In genomic region chr15:96660590-96661141, GRCm38 (mm10) we compare ENCODE assay signal across 19 mouse cellular contexts. TPM values are rescaled to one million over a fixed set of nuclear protein-coding genes. Genes with fewer than 3 reads are reported as not detected.
DNase-seq lines count a peak whose midpoint lies in the region; ATAC-seq lines count a peak whose summit lies in the region.
"Had no signal": no experiment of that assay in that cellular context is flagged by ENCODE, and none has a peak within 500 bp of the region (broad histone marks: within the 10 kb centered on the region; RNA-seq: fewer than 3 reads in every experiment).

No protein-coding gene starts in this region.

- H3K36me3 ChIP-seq in heart, embryonic 13.5 days: no peaks in the 10 kb centered on the region
- no peaks in the 10 kb centered on the region for H3K36me3 ChIP-seq in intestine, embryonic 16.5 days (ENCODE audit: control insufficient read depth, insufficient read depth, low read length)
- H3K36me3 ChIP-seq in stomach, embryonic 14.5 days (ENCODE audit: control insufficient read depth, insufficient read depth, low read length): no peaks in the 10 kb centered on the region
- no peaks in the 10 kb centered on the region for H3K36me3 ChIP-seq in forebrain, embryonic 15.5 days
- H3K36me3 ChIP-seq: embryonic facial prominence, embryonic 13.5 days; forebrain, embryonic 10.5 days; hindbrain, embryonic 15.5 days; limb, embryonic 13.5 days; lung, embryonic 15.5 days; midbrain, embryonic 10.5 days had no signal

- 16% methylated on average over 13 of the region's 13 CpGs for WGBS in heart, embryonic 13.5 days
- 45% methylated on average over 13 of the region's 13 CpGs for WGBS in intestine, embryonic 16.5 days
- 51% methylated on average over 13 of the region's 13 CpGs for WGBS in stomach, embryonic 14.5 days
- WGBS in forebrain, embryonic 15.5 days: 70% methylated on average over 13 of the region's 13 CpGs

- H3K4me3 ChIP-seq in heart, embryonic 13.5 days: no peak overlapping the region
- H3K4me3 ChIP-seq in intestine, embryonic 16.5 days (ENCODE audit: low read length): no peak overlapping the region
- H3K4me3 ChIP-seq in stomach, embryonic 14.5 days (ENCODE audit: low read depth, low read length): no peak overlapping the region
- H3K4me3 ChIP-seq in forebrain, embryonic 15.5 days: no peak overlapping the region
- H3K4me3 ChIP-seq: embryonic facial prominence, embryonic 13.5 days; forebrain, embryonic 10.5 days; hindbrain, embryonic 15.5 days; limb, embryonic 13.5 days; lung, embryonic 15.5 days; midbrain, embryonic 10.5 days had no signal

- H3K27me3 ChIP-seq in heart, embryonic 13.5 days (replicated peaks): no peaks in the 10 kb centered on the region
- H3K27me3 ChIP-seq in intestine, embryonic 16.5 days (replicated peaks; ENCODE audit: control insufficient read depth, insufficient read depth, low read length): no peaks in the 10 kb centered on the region
- H3K27me3 ChIP-seq in stomach, embryonic 14.5 days (ENCODE audit: control insufficient read depth, insufficient read depth, low read length): no peaks in the 10 kb centered on the region
- no peaks in the 10 kb centered on the region for H3K27me3 ChIP-seq in forebrain, embryonic 15.5 days
- H3K27me3 ChIP-seq: embryonic facial prominence, embryonic 13.5 days; hindbrain, embryonic 15.5 days; limb, embryonic 13.5 days; lung, embryonic 15.5 days had no signal

- no peak for DNase-seq in heart, postnatal 25 days (ENCODE audit: low spot score)
- no peak for DNase-seq in right cerebral cortex, postnatal 14 days
- DNase-seq in adrenal gland, adult 8-10 months: no peak
- DNase-seq: adrenal gland, postnatal 25 days; cerebellum, adult 8-10 months; gastrocnemius, postnatal 25 days; kidney, adult 8-10 months had no signal

- peaks cover 29% of the 10 kb centered on the region for H3K4me1 ChIP-seq in heart, embryonic 13.5 days
- H3K4me1 ChIP-seq in intestine, embryonic 16.5 days (ENCODE audit: control insufficient read depth, insufficient read depth, low read length): 0 out of 2 replicates have a peak, but pooled peaks cover 5% of the 10 kb centered on the region
- no peaks in the 10 kb centered on the region for H3K4me1 ChIP-seq in stomach, embryonic 14.5 days (ENCODE audit: control insufficient read depth, insufficient read depth, low read length)
- H3K4me1 ChIP-seq in forebrain, embryonic 15.5 days: no peaks in the 10 kb centered on the region
- H3K4me1 ChIP-seq: embryonic facial prominence, embryonic 13.5 days; hindbrain, embryonic 15.5 days had no signal

- H3K4me2 ChIP-seq in heart, embryonic 13.5 days: peak overlapping the region; percentile 52
- H3K4me2 ChIP-seq in intestine, embryonic 16.5 days (ENCODE audit: low read depth, low read length): peak overlapping the region; percentile 27
- H3K4me2 ChIP-seq in stomach, embryonic 14.5 days (replicated peaks; ENCODE audit: low read depth, low read length): no peak overlapping the region
- no peak overlapping the region for H3K4me2 ChIP-seq in forebrain, embryonic 15.5 days (replicated peaks)
- H3K4me2 ChIP-seq: embryonic facial prominence, embryonic 13.5 days; hindbrain, embryonic 15.5 days; limb, embryonic 13.5 days; lung, embryonic 15.5 days had no signal

- no peak overlapping the region for H3K9ac ChIP-seq in heart, embryonic 13.5 days
- H3K9ac ChIP-seq in intestine, embryonic 16.5 days (ENCODE audit: low read depth, low read length): peak overlapping the region; percentile 43; the same call in 1 of the 2 replicates
- no peak overlapping the region for H3K9ac ChIP-seq in stomach, embryonic 14.5 days (replicated peaks; ENCODE audit: low read depth, low read length)
- no peak overlapping the region for H3K9ac ChIP-seq in forebrain, embryonic 15.5 days (replicated peaks)
- H3K9ac ChIP-seq: embryonic facial prominence, embryonic 13.5 days; hindbrain, embryonic 15.5 days; limb, embryonic 13.5 days; lung, embryonic 15.5 days had no signal

- no peaks in the 10 kb centered on the region for H3K9me3 ChIP-seq in heart, embryonic 13.5 days
- no peaks in the 10 kb centered on the region for H3K9me3 ChIP-seq in intestine, embryonic 16.5 days (ENCODE audit: control insufficient read depth, low read length)
- no peaks in the 10 kb centered on the region for H3K9me3 ChIP-seq in stomach, embryonic 14.5 days (ENCODE audit: control insufficient read depth, low read depth, low read length)
- H3K9me3 ChIP-seq in forebrain, embryonic 15.5 days: no peaks in the 10 kb centered on the region
- H3K9me3 ChIP-seq: embryonic facial prominence, embryonic 13.5 days; forebrain, embryonic 10.5 days; hindbrain, embryonic 15.5 days; limb, embryonic 13.5 days; lung, embryonic 15.5 days; midbrain, embryonic 10.5 days had no signal

- H3K27ac ChIP-seq in heart, embryonic 13.5 days (replicated peaks): no peak overlapping the region
- peak overlapping the region; percentile 67; the same call in 1 of the 2 replicates for H3K27ac ChIP-seq in intestine, embryonic 16.5 days (ENCODE audit: low read length)
- H3K27ac ChIP-seq in stomach, embryonic 14.5 days (ENCODE audit: low read length): no peak overlapping the region
- no peak overlapping the region for H3K27ac ChIP-seq in forebrain, embryonic 15.5 days (replicated peaks)
- H3K27ac ChIP-seq: embryonic facial prominence, embryonic 13.5 days; forebrain, embryonic 10.5 days; hindbrain, embryonic 15.5 days; limb, embryonic 13.5 days; lung, embryonic 15.5 days; midbrain, embryonic 10.5 days had no signal

- intact Hi-C loops in heart, postnatal 25 days (cut with DNase I): no loop called here

- ATAC-seq in heart, embryonic 13.5 days (ENCODE audit: extremely low read depth, insufficient number of reproducible peaks, low FRiP score, low TSS enrichment): peak; percentile 25; the same call in 1 of the 2 replicates
- peak; percentile 52; the same call in 1 of the 2 replicates for ATAC-seq in erythroblast, adult 5-6 weeks (replicated peaks; ENCODE audit: low FRiP score, poor library complexity, severe bottlenecking)
- 0 out of 2 replicates have a peak, but pooled peaks have one; percentile 15 for ATAC-seq in intestine, embryonic 16.5 days
- ATAC-seq in stomach, embryonic 14.5 days (ENCODE audit: insufficient number of reproducible peaks, insufficient read depth, low FRiP score, low read depth): 0 out of 2 replicates have a peak, but pooled peaks have one; percentile 33
- ATAC-seq in forebrain, embryonic 15.5 days (replicated peaks): no peak

RNA-seq across cellular contexts. Expression of gene Slc38a1, which starts 18.0 kb away (rescaled TPM):
- 69.7 and 70.4 TPM in 2 replicates for polyA plus RNA-seq in heart, embryonic 13.5 days (2015; fragmentation: Nextera tagmentation; extraction: Ambion mirVana)
- 10 to 100 TPM; 17.0 to 21.2 TPM for total RNA-seq in heart, postnatal 25 days (2021)
- 15.3 and 27.3 TPM in 2 replicates for total RNA-seq in erythroblast, adult 5-6 weeks (2015; ENCODE audit: low replicate concordance)
- total RNA-seq in erythroblast, adult 5-6 weeks (2017; ENCODE audit: low replicate concordance): 6.6 TPM in 2 replicates
- polyA plus RNA-seq in intestine, embryonic 16.5 days (2015; fragmentation: Nextera tagmentation; extraction: Ambion mirVana): 111 and 116 TPM in 2 replicates
- 77.5 and 82.8 TPM in 2 replicates for polyA plus RNA-seq in stomach, embryonic 14.5 days (2014; fragmentation: Nextera tagmentation; extraction: Ambion mirVana)
- total RNA-seq in adrenal gland, adult 8-10 months (2022): 10 to 100 TPM; 23.1 to 32.4 (median 27.6) TPM
- polyA plus RNA-seq in forebrain, embryonic 15.5 days (2015; fragmentation: Nextera tagmentation; extraction: Ambion mirVana): 145 and 147 TPM in 2 replicates
- total RNA-seq: MEL had no signal

RNA-seq across cellular contexts. Expression of gene Slc38a2, which starts 38.9 kb away (rescaled TPM):
- 115 and 119 TPM in 2 replicates for polyA plus RNA-seq in heart, embryonic 13.5 days (2015; fragmentation: Nextera tagmentation; extraction: Ambion mirVana)
- total RNA-seq in heart, postnatal 25 days (2021): 100 to 1,000 TPM; 230 to 253 TPM
- 34.4 and 44.7 TPM in 2 replicates for total RNA-seq in erythroblast, adult 5-6 weeks (2015; ENCODE audit: low replicate concordance)
- 22.3 and 29.1 TPM in 2 replicates for total RNA-seq in erythroblast, adult 5-6 weeks (2017; ENCODE audit: low replicate concordance)
- 74.2 and 78.7 TPM in 2 replicates for polyA plus RNA-seq in intestine, embryonic 16.5 days (2015; fragmentation: Nextera tagmentation; extraction: Ambion mirVana)
- 149 and 154 TPM in 2 replicates for polyA plus RNA-seq in stomach, embryonic 14.5 days (2014; fragmentation: Nextera tagmentation; extraction: Ambion mirVana)
- total RNA-seq in adrenal gland, adult 8-10 months (2022): 100 to 1,000 TPM; 132 to 148 (median 137) TPM
- polyA plus RNA-seq in forebrain, embryonic 15.5 days (2015; fragmentation: Nextera tagmentation; extraction: Ambion mirVana): 156 and 157 TPM in 2 replicates

Comparison
In these comparisons a context has a peak if more than half of its experiments do, and no peak if none do; other contexts are left out.
1. H3K4me2 ChIP-seq: peak in heart, embryonic 13.5 days (single experiment) and intestine, embryonic 16.5 days (single experiment); none in stomach, embryonic 14.5 days (single experiment) and forebrain, embryonic 15.5 days (single experiment).